Mouse (Mus musculus): Measurements from ENCODE around the gene Kcnh5. TPM values are rescaled to one million over a fixed set of nuclear protein-coding genes. Genes with fewer than 3 reads are reported as not detected.

Kcnh5 gene
- polyA plus RNA-seq, 2 experiments = not detected

DNA sequence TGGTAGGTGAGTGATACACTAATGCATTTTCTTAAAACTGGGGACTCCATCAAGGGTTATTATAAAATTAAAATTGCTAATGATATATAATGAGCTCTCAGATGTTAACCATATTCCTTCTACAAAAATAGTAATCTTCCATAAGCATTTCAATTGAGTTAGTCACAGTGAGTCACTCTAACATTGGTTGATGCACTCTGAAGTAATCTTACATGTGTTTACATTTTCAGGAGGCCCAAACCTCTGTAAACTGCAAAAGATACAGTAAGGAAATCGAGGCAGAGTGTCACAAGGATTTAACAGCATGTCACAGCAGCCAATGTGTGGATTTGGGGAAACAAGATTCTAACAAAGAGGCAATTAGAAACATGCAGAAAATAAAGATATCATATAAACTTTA is 123.4 kb downstream of the Kcnh5 start:
- no peak overlapping the region for H3K9ac ChIP-seq (replicated peaks)
- DNase-seq (ENCODE audit: low read depth in 3 of 3, low spot score in 3 of 3) (no peak), ATAC-seq (ENCODE audit: insufficient read depth) (no peak)
- no peak overlapping the region for H3K4me3 ChIP-seq (ENCODE audit: insufficient read depth in 1 of 2, low read depth in 2 of 2, low read length in 2 of 2)
- TF ChIP-seq CTCF (IDR thresholded peaks at IDR 0.05; ENCODE audit: low read depth) (no peak), EP300 (IDR thresholded peaks at IDR 0.05; ENCODE audit: low read depth) (no peak)
- whole genome bisulfite sequencing (ENCODE audit: insufficient replicate concordance) = 41% methylated on average over 1 of the region's 1 CpGs
- no peak overlapping the region for H3K4me2 ChIP-seq (ENCODE audit: low read depth)
- H3K4me1 ChIP-seq (replicated peaks; ENCODE audit: control insufficient read depth in 2 of 2, insufficient read depth in 2 of 2, low read length in 1 of 2) = no peaks in the 10 kb centered on the region
- H3K9me3 ChIP-seq (ENCODE audit: control insufficient read depth, low read length) = no peaks in the 10 kb centered on the region
- H3K27me3 ChIP-seq (ENCODE audit: control insufficient read depth, insufficient read depth, low read length) = no peaks in the 10 kb centered on the region
- H3K27ac ChIP-seq = no peak overlapping the region
- no peaks in the 10 kb centered on the region for H3K36me3 ChIP-seq (replicated peaks; ENCODE audit: control insufficient read depth, insufficient read depth, low read depth)

DNA sequence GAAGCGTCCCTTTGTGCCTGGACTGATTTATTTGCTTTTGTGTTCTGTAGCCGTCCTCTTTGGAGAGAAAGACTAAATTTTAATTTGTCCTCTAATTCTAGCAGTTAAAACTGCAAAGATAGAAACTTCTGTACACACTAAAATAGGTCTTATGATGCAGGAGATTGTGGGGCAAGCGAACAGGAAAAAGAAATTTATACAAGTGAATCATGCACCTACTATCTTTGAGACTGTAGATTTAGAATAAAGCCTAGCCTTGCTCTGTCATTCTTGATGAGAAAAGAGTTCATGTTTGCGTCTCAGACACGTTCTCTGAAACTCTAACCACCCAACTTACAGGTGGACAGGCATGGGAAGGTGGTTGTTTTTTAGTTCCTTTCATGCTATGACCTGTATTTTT is 140.4 kb downstream of the Kcnh5 start:
- WGBS (ENCODE audit: insufficient replicate concordance) = 55% methylated on average over 5 of the region's 5 CpGs
- Histone ChIP-seq H3K27ac (no peak overlapping the region), H3K9ac (replicated peaks) (no peak overlapping the region)

DNA sequence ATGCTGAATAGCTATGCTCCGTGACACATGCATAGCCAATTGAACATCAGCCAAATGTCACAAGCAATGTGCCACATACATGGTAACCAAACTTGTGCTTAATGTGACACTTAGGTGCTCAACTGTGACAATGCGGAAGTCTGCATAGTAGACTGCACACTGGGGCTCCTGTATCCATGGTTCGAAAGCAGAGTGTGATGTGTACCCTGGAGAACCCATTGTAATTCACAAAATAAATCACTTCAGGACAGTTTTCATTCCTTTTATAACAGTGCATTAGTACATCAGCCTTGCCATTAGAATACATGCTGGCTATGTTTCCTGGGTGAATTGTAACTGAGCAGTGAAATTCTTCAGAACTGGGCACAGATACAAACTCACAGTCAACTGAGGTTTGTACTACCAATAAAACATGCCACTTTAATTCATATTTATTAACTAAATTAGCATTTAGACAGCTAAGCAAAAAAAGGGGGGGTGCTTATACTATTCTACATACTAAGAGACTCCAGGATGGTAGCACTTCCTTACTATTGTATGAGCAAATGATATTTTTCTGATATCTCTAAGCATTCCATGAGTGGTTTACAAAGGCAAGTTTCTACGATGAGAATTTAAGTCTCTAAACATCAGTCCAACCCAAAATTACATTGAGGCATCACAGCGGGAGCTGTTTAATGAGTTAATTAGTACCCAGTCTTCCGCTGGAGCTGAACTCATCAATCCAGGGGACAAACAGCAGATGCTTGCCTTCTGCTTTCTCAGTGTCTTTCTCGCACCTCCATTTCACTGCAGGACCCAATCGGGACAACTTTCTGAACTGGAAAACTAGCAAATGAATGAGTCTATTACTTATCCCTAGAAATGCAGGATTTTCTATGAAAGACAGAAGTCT is 144.9 kb downstream of the Kcnh5 start:
- TF ChIP-seq CTCF (IDR thresholded peaks at IDR 0.05; ENCODE audit: low read depth) = no peak
- no peak for TF ChIP-seq EP300 (IDR thresholded peaks at IDR 0.05; ENCODE audit: low read depth)
- Histone ChIP-seq H3K36me3 (replicated peaks; ENCODE audit: control insufficient read depth, insufficient read depth, low read depth) (no peaks in the 10 kb centered on the region), H3K27me3 (ENCODE audit: control insufficient read depth, insufficient read depth, low read length) (no peaks in the 10 kb centered on the region), H3K4me2 (ENCODE audit: low read depth) (no peak overlapping the region), H3K9ac (replicated peaks) (no peak overlapping the region), H3K27ac (no peak overlapping the region), H3K4me3 (ENCODE audit: insufficient read depth in 1 of 2, low read depth in 2 of 2, low read length in 2 of 2) (no peak overlapping the region), H3K4me1 (replicated peaks; ENCODE audit: control insufficient read depth in 2 of 2, insufficient read depth in 2 of 2, low read length in 1 of 2) (no peaks in the 10 kb centered on the region), H3K9me3 (ENCODE audit: control insufficient read depth, low read length) (no peaks in the 10 kb centered on the region)
- DNase-seq (ENCODE audit: low read depth in 3 of 3, low spot score in 3 of 3) (no peak), ATAC-seq (ENCODE audit: insufficient read depth) (no peak)
- 68% methylated on average over 8 of the region's 8 CpGs for WGBS (ENCODE audit: insufficient replicate concordance)

More for the DNA sequence above, 140.4 kb downstream of the Kcnh5 start:
- Histone ChIP-seq H3K4me1 (replicated peaks; ENCODE audit: control insufficient read depth in 2 of 2, insufficient read depth in 2 of 2, low read length in 1 of 2) (no peaks in the 10 kb centered on the region), H3K9me3 (ENCODE audit: control insufficient read depth, low read length) (no peaks in the 10 kb centered on the region), H3K36me3 (replicated peaks; ENCODE audit: control insufficient read depth, insufficient read depth, low read depth) (no peaks in the 10 kb centered on the region), H3K4me2 (ENCODE audit: low read depth) (no peak overlapping the region), H3K27me3 (ENCODE audit: control insufficient read depth, insufficient read depth, low read length) (no peaks in the 10 kb centered on the region), H3K4me3 (ENCODE audit: insufficient read depth in 1 of 2, low read depth in 2 of 2, low read length in 2 of 2) (no peak overlapping the region)
- no peak for TF ChIP-seq EP300 (IDR thresholded peaks at IDR 0.05; ENCODE audit: low read depth)
- no peak for TF ChIP-seq CTCF (IDR thresholded peaks at IDR 0.05; ENCODE audit: low read depth)
- ATAC-seq (ENCODE audit: insufficient read depth) (no peak), DNase-seq (ENCODE audit: low read depth in 3 of 3, low spot score in 3 of 3) (no peak)

DNA sequence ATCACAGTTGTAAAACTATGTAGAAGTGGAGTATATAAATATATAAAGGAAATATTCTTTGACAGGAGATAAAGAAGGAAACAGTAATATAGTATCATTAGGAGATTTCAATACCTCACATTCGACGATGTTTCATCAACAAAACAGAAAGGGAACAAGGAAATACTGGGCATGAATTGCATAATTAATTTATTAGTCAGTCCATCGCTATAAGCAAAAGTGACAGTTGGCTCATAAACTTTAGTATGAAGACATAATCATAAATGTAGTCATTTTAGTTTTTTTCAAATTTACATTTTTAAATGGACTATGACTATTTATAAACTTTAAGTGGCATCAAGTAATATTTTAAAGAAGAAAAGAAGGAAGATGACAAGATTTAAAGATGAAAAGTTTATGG is 205.9 kb downstream of the Kcnh5 start:
- ATAC-seq (ENCODE audit: insufficient read depth) (no peak), DNase-seq (ENCODE audit: low read depth in 3 of 3, low spot score in 3 of 3) (no peak)
- TF ChIP-seq EP300 (IDR thresholded peaks at IDR 0.05; ENCODE audit: low read depth) = no peak
- TF ChIP-seq CTCF (IDR thresholded peaks at IDR 0.05; ENCODE audit: low read depth) = no peak
- no peaks in the 10 kb centered on the region for H3K4me1 ChIP-seq (replicated peaks; ENCODE audit: control insufficient read depth in 2 of 2, insufficient read depth in 2 of 2, low read length in 1 of 2)
- no peak overlapping the region for H3K4me2 ChIP-seq (ENCODE audit: low read depth)
- no peak overlapping the region for H3K27ac ChIP-seq
- no peaks in the 10 kb centered on the region for H3K9me3 ChIP-seq (ENCODE audit: control insufficient read depth, low read length)
- no peak overlapping the region for H3K9ac ChIP-seq (replicated peaks)
- 64% methylated on average over 3 of the region's 3 CpGs for WGBS (ENCODE audit: insufficient replicate concordance)
- no peak overlapping the region for H3K4me3 ChIP-seq (ENCODE audit: insufficient read depth in 1 of 2, low read depth in 2 of 2, low read length in 2 of 2)
- H3K27me3 ChIP-seq (ENCODE audit: control insufficient read depth, insufficient read depth, low read length) = no peaks in the 10 kb centered on the region
- H3K36me3 ChIP-seq (replicated peaks; ENCODE audit: control insufficient read depth, insufficient read depth, low read depth) = no peaks in the 10 kb centered on the region

DNA sequence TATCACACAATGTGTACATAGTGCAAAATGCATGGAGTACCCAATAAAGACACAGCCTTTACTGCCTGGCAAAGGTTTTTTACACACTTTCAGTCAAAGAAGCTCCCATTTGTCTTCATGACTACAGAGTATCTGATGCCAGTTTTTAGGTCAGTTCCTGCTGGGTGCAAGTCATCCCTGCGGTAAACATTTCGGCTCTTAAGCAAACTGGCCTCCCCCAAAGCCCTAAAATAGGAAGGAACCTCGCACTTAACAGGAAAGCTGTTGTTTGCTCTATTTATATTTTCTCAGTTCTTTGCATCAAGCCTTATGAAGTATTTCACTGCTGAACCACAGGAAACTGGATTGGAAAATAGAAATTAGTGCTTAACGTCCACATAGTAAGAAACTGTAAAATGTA is 207.7 kb downstream of the Kcnh5 start:
- Histone ChIP-seq H3K9me3 (ENCODE audit: control insufficient read depth, low read length) (no peaks in the 10 kb centered on the region), H3K4me2 (ENCODE audit: low read depth) (no peak overlapping the region), H3K9ac (replicated peaks) (no peak overlapping the region), H3K4me3 (ENCODE audit: insufficient read depth in 1 of 2, low read depth in 2 of 2, low read length in 2 of 2) (no peak overlapping the region), H3K27ac (no peak overlapping the region), H3K4me1 (replicated peaks; ENCODE audit: control insufficient read depth in 2 of 2, insufficient read depth in 2 of 2, low read length in 1 of 2) (no peaks in the 10 kb centered on the region), H3K27me3 (ENCODE audit: control insufficient read depth, insufficient read depth, low read length) (no peaks in the 10 kb centered on the region), H3K36me3 (replicated peaks; ENCODE audit: control insufficient read depth, insufficient read depth, low read depth) (no peaks in the 10 kb centered on the region)
- TF ChIP-seq CTCF (IDR thresholded peaks at IDR 0.05; ENCODE audit: low read depth) (no peak), EP300 (IDR thresholded peaks at IDR 0.05; ENCODE audit: low read depth) (no peak)
- no peak for DNase-seq (ENCODE audit: low read depth in 3 of 3, low spot score in 3 of 3)
- WGBS (ENCODE audit: insufficient replicate concordance) = 34% methylated on average over 4 of the region's 4 CpGs
- ATAC-seq (ENCODE audit: insufficient read depth) = no peak
